8 mouse cellular contexts compared by ENCODE assay signal in genomic region chr17:65770982-65771915, GRCm38 (mm10). TPM values are rescaled to one million over a fixed set of nuclear protein-coding genes. Genes with fewer than 3 reads are reported as not detected.
DNase-seq lines count a peak whose midpoint lies in the region; ATAC-seq and TF ChIP-seq lines count a peak whose summit lies in the region.

No protein-coding gene starts in this region.

- DNase-seq in kidney, adult 2 months = peak; percentile 19
- DNase-seq in kidney, adult 8-10 months = no peak
- DNase-seq in MEL-GATA-1-ER (ENCODE audit: extremely low read depth, low read depth) = peak; percentile 69
- DNase-seq in heart, adult 9 months (ENCODE audit: low spot score in 2 of 2) = peak; percentile 21 to 44
- DNase-seq in liver, embryonic 11.5 days (ENCODE audit: low spot score) = no peak
- DNase-seq in layer of hippocampus, postnatal 25 days (ENCODE audit: extremely low spot score in 1 of 2, low spot score in 1 of 2) = no peak
- no peak for DNase-seq in left cerebral cortex, postnatal 36 days (ENCODE audit: low spot score in 2 of 2)

- WGBS in kidney, adult 2 months = 51% methylated on average over 17 of the region's 17 CpGs
- 30% methylated on average over 17 of the region's 17 CpGs for WGBS in liver, embryonic 11.5 days
- 20% methylated on average over 17 of the region's 17 CpGs for WGBS in neural tube, embryonic 13.5 days

- no peak overlapping the region for H3K27ac ChIP-seq in kidney, adult 2 months (ENCODE audit: insufficient read depth, low read depth, low read length)
- no peak overlapping the region for H3K27ac ChIP-seq in liver, embryonic 11.5 days (ENCODE audit: low read depth, low read length)
- no peak overlapping the region for H3K27ac ChIP-seq in neural tube, embryonic 13.5 days (replicated peaks)

- H3K4me2 ChIP-seq in liver, embryonic 11.5 days = peak overlapping the region; percentile 83
- H3K4me2 ChIP-seq in neural tube, embryonic 13.5 days = peak overlapping the region; percentile 79

- no peaks in the 10 kb centered on the region for H3K27me3 ChIP-seq in kidney, adult 2 months (replicated peaks; ENCODE audit: control insufficient read depth, insufficient read depth, low read length)
- H3K27me3 ChIP-seq in liver, embryonic 11.5 days (replicated peaks; ENCODE audit: control insufficient read depth, insufficient read depth, low read length) = peaks cover 21% of the 10 kb centered on the region
- no peaks in the 10 kb centered on the region for H3K27me3 ChIP-seq in neural tube, embryonic 13.5 days

- H3K36me3 ChIP-seq in kidney, adult 2 months (ENCODE audit: control insufficient read depth, insufficient read depth, low read length) = no peaks in the 10 kb centered on the region
- no peaks in the 10 kb centered on the region for H3K36me3 ChIP-seq in liver, embryonic 11.5 days (ENCODE audit: control insufficient read depth, insufficient read depth, low read length)
- H3K36me3 ChIP-seq in neural tube, embryonic 13.5 days = no peaks in the 10 kb centered on the region

- H3K9me3 ChIP-seq in liver, embryonic 11.5 days (ENCODE audit: control insufficient read depth, low read length) = no peaks in the 10 kb centered on the region
- no peaks in the 10 kb centered on the region for H3K9me3 ChIP-seq in neural tube, embryonic 13.5 days

- 0 out of 2 replicates have a peak, but pooled peaks cover 2% of the 10 kb centered on the region for H3K4me1 ChIP-seq in kidney, adult 2 months (ENCODE audit: control insufficient read depth, insufficient read depth, low read length)
- H3K4me1 ChIP-seq in liver, embryonic 11.5 days (replicated peaks; ENCODE audit: control insufficient read depth, insufficient read depth, low read length) = peaks cover 9% of the 10 kb centered on the region; the same call in 1 of the 2 replicates
- peaks cover 54% of the 10 kb centered on the region for H3K4me1 ChIP-seq in neural tube, embryonic 13.5 days (replicated peaks)

- peak overlapping the region; percentile 58; the same call in 1 of the 2 replicates for H3K4me3 ChIP-seq in kidney, adult 2 months (ENCODE audit: insufficient read depth, low read depth, low read length)
- H3K4me3 ChIP-seq in liver, embryonic 11.5 days (ENCODE audit: low read depth, low read length) = peak overlapping the region; percentile 58
- H3K4me3 ChIP-seq in neural tube, embryonic 13.5 days = peak overlapping the region; percentile 71

- no peak for TF ChIP-seq CTCF in kidney, adult 2 months (conservative IDR thresholded peaks at IDR 0.05; ENCODE audit: insufficient read depth, insufficient read length, low read depth, low read length)

- TF ChIP-seq POLR2A in kidney, adult 2 months (IDR thresholded peaks at IDR 0.05; ENCODE audit: low read depth, low read length) = no peak

- intact Hi-C loops in left cerebral cortex, postnatal 36 days (cut with DNase I) = loop anchor here (5.0 to 10.0 kb wide), 2 partner anchors 64 to 334 kb away; partner anchors contain the start of gene Ndufv2

- no peak for ATAC-seq in liver, embryonic 11.5 days (replicated peaks; ENCODE audit: low FRiP score)
- ATAC-seq in neural tube, embryonic 13.5 days (ENCODE audit: low read depth) = no peak

- no peak overlapping the region for H3K9ac ChIP-seq in liver, embryonic 11.5 days (ENCODE audit: low read depth, low read length)
- peak overlapping the region; percentile 94 for H3K9ac ChIP-seq in neural tube, embryonic 13.5 days

RNA-seq across cellular contexts. Expression of gene Rab31, which starts 1.3 kb away (rescaled TPM):
- polyA plus RNA-seq in kidney, adult 2 months (2012; rRNA removed) = 16.8 and 17.6 TPM in 2 replicates
- polyA plus RNA-seq in liver, embryonic 11.5 days (2014; fragmentation: Nextera tagmentation; extraction: Ambion mirVana) = 16.3 and 17.1 TPM in 2 replicates
- 65.5 and 71.7 TPM in 2 replicates for polyA plus RNA-seq in neural tube, embryonic 13.5 days (2015; fragmentation: Nextera tagmentation; extraction: Ambion mirVana)
- total RNA-seq in layer of hippocampus, postnatal 25 days (2021) = 10 to 100 TPM; 55.7 to 59.0 TPM
- 10 to 100 TPM; 62.7 to 65.7 TPM for total RNA-seq in left cerebral cortex, postnatal 36 days (2021)

RNA-seq across cellular contexts. Expression of gene Ppp4r1, which starts 11.1 kb away (rescaled TPM):
- 34.3 and 37.6 TPM in 2 replicates for polyA plus RNA-seq in kidney, adult 2 months (2012; rRNA removed)
- polyA plus RNA-seq in liver, embryonic 11.5 days (2014; fragmentation: Nextera tagmentation; extraction: Ambion mirVana) = 25.5 and 28.0 TPM in 2 replicates
- polyA plus RNA-seq in neural tube, embryonic 13.5 days (2015; fragmentation: Nextera tagmentation; extraction: Ambion mirVana) = 44.7 and 46.0 TPM in 2 replicates
- 10 to 100 TPM; 27.3 to 34.3 TPM for total RNA-seq in layer of hippocampus, postnatal 25 days (2021)
- total RNA-seq in left cerebral cortex, postnatal 36 days (2021) = 10 to 100 TPM; 37.4 to 64.8 TPM

Comparison
In these comparisons a context has a peak if more than half of its experiments do, and no peak if none do; other contexts are left out.
1. DNase-seq: peak in kidney, adult 2 months (single experiment), MEL-GATA-1-ER (single experiment) and heart, adult 9 months (2 of 2); none in kidney, adult 8-10 months (0 of 2), liver, embryonic 11.5 days (single experiment), layer of hippocampus, postnatal 25 days (0 of 2) and left cerebral cortex, postnatal 36 days (0 of 2).
2. Peak in every context shown above with its lines, with median percentiles within 50 percentile points of each other: H3K4me3 ChIP-seq.